Mouse (Mus musculus) kidney, postnatal 14 days (tissue): ENCODE measurements around the gene Art3.

Experiments used
- DNase-seq: peaks from one replicate; pipeline ENCODE4 v3.0.0; 2022; ENCODE audit warnings: mixed read lengths

Gene Art3

DNA sequence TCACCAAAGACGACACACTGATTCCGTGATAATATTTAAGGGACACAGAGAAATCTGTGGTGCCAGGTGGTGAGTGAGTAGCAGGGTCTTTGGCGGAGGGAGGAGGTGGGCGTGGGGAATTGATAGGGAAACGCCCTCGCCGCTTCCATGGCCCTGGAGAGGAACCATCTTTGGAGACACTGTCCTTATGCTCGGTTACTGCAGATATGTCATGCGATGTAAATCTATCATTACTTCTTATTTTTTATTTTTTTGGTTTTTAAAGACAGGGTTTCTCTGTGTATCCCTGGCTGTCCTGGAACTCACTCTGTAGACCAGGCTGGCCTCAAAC lies 50.7 kb downstream of the Art3 start:
- no peak for DNase-seq

DNA sequence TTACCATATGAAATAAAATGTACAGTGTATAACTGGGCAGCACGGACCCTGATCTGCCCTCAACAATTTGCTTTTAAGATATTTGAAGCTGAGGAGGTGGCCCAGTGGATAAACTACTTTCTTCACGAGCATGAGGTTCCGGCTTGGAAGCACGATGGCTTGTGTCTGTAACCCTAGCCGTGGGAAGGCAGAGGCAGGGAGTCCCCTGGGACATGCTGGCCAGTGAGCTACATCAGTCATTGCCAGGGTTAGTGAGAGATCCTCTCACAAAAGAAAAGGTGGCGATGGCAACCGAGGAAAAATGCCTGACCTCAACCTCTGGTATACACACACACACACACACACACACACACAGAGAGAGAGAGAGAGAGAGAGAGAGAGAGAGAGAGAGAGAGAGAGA lies 52.1 kb downstream of the Art3 start:
- DNase-seq: no peak

DNA sequence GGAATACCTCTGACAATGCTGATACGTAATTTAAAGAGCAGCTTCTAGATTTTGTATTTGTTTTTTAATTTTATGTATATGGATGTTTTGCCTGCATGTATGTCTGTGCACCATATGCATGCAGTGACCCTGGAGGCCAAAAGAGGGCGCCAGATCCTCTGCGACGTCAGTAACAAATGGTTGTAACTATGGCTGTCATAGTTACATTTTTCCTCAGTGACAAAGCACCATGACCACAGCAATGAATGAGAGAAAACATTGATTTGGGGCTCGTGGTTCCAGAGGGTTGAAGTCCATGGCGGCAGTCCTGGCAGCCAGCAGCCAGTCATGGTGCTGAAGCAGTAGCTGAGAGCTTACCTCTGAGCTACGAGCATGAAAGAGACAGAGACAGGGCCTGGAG lies 53.2 kb downstream of the Art3 start:
- DNase-seq: no peak

DNA sequence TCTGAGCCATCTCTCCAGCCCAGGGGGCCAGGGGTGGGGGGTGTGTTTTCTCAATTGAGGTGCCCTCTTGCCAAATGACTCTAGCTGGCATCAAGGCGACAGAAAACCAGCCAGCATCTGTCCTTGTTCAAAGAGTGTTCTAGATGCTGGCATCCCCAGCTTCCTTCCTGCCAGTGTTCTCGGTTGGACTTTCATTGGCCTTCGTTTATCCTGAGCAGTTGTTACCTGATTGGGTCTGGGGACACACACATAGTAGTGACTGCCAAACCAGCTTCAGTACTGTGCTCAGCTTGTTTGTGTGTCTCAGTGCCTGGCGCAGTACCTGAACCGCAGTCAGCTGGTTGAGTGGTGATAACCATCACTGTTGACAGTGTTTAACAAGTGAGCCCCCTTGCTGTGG lies 54.5 kb downstream of the Art3 start:
- no peak for DNase-seq

DNA sequence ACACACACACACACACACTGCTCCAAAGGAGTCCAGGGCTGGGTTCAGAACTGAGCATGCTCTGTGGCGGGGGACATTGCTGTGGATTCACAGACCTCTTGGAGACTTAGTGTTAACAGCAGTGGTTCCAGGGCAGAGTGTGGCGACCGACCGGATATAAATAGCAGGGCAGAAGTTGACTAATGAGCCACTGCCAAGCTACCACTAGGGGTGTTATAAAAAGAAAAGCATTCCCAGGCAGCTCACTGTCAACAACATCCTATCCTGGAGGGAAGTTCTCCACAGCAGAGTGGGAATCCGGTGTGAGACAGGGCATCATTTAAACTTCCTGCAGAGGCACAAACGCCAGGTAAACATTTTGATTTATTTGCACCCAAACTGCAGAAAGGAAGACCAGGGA lies 55.0 kb downstream of the Art3 start:
- DNase-seq: peak; percentile 69

DNA sequence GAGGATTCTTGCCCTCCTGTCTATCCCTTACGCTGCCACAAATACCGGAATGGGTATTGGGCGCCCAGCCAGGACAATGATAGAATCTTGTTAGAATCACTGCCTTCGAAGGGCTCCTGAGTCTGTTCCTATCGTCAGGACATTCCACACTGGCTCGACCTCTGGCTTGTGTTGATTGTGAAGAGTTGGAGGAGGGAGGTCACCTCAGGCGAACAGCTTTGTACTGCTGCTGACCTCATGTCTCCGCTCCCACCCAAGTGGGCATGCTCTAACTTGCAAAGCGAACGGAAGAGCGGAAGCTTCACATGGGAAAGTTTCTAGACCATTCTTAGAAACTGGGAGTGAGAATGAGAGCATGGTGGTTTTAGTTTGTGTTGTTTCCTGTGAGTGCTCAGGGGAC lies 55.8 kb downstream of the Art3 start:
- peak; percentile 77 for DNase-seq

DNA sequence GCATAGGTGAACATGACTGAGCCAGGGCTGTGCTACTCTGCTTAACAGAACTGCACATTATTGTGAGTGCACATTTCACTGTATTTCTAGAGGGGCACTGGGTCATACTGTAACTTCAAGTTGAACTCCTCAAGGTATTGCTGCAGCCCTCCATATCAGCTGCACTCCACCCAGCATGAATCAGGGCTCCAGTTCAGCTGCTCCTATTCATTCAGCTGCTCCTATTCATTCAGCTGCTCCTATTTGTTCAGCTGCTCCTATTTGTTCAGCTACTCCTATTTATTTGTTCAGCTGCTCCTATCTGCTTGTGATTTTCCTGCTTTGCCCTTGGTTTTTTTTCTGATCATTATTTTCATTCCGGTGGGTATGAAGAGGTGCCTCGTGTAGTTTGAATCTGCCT lies 58.4 kb downstream of the Art3 start:
- DNase-seq: no peak

DNA sequence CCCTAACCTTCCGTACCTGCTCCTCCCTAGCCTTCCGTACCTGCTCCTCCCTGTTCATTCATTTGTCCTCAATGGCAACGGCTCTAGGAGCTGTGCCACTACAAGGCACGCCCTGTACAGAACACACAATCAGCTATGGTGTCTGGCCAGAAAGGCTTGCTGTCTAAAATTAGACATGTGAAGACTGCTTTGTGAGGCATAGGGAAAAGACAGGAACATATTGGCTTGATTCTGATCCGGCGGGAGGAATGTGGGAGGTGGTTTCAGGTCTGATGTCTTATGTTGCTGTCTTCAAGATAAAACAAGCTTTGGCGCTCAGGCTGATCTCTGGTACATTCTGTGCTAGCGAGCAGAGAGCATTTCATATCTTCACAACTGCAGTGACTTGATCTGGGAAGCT lies 59.0 kb downstream of the Art3 start:
- DNase-seq: no peak

DNA sequence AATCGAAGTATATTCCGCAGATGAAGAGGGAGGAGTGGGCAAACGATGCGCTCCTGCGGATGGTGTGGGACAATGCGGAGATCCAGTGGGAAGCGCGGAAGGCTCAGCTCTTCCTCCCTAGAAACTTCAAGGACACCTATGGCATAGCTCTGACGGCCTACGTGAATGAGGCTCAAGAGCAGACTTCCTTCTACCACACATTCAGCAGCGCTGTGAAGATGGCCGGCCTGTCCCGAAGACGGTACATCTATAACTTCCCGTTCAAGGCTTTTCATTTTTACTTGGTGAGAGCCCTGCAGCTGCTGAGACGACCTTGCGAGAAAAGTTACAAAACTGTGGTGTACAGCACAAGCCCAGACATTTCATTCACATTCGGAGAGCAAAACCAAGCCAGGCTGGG lies 60.9 kb downstream of the Art3 start:
- no peak for DNase-seq

DNA sequence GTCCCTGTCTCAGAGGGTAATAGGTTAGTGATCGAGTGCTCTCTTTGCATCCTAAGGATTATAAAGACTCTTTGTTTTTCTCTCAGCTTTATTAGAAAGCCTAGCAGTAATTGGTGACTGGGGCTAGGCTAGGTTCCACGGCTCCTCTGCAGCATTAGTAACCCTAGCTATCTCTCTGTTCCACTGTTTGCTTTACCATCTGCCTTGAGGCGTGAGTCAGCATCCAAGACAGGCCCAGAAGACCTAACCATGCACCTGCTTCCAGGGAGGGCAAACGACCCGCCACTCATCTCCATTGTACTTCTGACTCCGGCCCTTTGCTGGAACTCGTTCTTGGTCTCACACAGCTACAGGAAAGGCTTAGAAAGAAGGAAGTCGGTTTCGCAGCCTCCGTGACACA lies 62.2 kb downstream of the Art3 start:
- no peak for DNase-seq

DNA sequence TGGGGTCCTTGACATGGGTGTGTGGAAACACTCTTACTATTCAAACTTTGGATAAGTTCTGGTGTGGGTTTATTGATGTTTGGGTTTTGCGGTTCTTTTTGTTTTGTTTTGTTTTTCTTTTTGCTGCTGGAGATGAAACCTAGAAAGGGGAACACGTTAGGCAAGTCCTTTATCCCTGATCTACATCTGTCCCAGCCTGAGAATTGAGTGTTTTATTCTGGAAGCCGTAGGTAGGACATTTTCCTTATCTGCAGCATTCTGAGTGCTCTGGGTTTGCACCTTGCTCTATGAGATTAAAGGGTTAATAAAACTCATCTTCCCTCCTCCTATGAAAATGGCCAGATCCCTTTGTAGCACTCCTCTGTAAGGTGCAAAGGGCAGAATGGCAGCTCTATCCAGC lies 64.1 kb downstream of the Art3 start:
- no peak for DNase-seq

DNA sequence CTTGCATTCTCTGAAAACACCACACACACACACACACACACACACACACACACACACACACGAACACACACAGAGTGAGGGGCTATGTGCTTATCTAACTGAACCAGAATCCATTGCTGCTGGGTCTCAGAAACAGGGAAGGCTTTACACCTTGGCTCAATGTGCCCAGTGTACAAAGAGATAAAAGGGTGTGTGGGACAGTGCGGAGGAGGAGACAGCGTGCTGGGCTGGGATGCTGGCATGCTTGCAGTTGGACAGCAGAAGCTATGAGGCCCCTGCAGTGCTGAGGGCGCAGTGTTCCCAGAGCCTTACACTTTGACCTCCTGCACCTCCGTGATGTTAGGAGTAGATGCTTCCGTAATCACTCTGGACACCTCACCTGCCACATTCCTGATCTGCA lies 64.8 kb downstream of the Art3 start:
- no peak for DNase-seq

DNA sequence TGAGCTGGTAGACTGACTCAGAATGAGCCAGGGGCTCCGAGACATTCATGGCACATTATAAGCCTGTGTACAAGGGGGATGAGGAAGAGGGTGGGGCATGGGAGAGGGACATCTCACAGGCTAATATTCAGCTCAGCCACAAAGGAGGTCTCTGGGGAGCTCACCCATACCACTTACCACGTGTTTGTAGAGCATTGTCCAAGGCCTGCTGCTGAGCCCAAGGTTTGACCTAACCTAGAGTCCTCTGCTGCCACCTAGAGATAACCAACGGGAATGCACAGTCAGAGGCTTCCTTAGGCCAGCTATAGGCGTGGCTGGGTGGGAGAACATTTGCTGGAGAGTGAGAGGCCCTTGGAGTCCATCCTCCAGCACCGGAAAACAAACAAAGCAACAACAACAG lies 66.5 kb downstream of the Art3 start:
- DNase-seq: peak; percentile 87

DNA sequence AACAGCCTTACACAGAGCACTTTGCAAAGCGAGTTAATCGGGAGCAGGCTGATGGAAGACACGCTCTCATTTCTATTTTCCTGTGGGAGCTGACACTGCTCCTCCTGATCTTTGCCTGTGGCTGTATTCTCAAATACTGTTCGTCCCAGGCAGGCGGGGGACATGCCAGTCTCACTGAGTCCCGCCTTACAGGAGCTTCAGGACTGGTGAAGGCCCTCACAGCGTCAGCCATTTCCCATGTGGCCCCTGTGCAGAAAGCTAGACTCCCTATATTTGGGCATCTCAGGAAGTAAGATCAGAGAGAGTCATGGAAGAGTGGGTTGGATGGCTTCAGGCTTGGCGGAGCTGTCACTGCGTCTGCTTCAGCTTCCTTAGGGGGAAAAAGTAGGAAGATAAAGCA lies 71.2 kb downstream of the Art3 start:
- no peak for DNase-seq

DNA sequence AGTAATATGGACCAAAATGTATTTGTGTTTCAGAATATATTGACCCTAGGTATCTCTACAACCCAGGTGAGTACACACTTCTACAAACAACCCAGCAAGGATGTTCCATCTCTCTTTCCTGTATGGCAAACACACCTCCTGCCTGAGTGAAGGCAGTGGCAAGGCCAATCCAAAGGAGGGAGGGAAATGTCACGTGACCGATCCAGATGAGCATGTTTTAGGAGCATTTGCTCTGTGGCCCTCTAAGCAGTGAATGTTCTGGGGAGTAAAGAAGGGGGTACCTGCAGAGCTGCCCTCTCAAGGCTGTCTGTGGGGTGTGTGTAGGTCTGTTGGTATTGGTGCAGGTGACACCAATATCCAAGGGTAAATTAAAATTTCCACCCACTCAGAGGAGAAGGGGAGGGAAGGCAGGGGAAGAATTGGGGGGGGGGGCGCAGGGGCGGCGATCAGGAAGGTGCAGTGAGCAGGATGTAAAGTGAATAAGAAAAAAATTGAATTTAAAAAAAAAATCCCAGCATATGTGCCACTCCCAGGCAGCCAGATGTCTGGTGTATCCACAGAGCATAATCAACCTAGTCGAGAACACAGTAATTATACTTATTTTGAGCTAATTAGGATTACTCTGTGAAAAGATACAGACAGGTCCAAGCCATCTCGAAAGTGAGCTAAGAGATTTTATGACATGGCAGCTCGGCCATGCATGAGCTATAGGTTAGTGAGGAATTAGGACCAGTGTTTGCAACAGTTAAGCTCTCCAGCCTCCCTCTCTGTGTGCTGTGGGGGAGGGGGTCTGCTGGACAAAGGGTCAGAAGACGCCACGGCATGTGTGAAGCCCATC lies 72.2 kb downstream of the Art3 start:
- DNase-seq: no peak

DNA sequence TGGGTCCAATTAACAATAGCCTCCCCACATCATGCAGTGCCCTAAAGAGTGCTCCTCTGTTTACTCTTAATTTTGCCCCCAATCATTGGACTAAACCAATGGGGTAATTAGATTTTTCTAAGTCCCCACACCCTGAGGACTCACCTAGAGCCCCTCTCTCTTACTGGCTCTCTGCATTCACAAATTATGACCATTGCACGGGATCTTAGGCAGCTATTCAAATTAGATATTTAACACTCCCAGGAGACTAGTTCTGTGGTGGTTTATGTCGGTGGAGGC lies 72.7 kb downstream of the Art3 start:
- DNase-seq: no peak

DNA sequence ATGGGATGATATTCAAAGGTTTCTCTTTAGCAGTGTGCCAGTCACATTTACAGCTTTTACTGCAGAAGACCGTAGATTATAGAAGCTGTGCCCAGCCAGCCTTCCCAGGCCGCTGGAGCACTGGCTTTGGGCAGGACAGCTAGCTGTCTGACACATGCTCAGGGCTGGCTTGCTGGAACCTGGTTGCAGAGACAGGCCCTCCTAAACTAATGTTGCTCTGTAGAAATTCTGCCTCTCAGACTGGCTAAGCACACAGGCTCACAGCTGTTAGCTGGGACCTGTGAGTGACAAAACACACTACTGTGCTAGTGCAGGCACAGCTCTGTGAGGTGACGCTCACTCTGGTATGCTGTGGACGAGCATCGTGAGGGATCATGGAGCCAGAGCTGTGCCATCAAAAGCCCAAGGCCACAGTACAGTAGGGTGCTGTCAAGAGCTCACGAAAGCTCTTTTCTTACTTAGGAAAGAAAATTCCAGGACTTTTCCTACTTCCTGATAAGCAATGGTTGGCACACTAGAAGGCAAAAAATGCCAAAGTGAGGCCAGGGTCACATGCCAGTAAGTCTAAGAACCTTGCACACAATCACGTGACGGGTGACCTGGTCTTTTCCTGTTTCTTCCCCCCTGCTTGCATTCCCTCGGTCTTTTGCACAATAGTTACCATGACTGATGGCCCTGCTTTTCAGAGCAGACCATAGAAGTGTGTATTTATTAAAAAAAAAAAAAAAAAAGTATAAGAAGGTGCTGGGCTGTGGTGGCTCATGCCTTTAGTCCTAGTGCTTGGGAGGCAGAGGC lies 77.9 kb downstream of the Art3 start:
- peak; percentile 35 for DNase-seq

DNA sequence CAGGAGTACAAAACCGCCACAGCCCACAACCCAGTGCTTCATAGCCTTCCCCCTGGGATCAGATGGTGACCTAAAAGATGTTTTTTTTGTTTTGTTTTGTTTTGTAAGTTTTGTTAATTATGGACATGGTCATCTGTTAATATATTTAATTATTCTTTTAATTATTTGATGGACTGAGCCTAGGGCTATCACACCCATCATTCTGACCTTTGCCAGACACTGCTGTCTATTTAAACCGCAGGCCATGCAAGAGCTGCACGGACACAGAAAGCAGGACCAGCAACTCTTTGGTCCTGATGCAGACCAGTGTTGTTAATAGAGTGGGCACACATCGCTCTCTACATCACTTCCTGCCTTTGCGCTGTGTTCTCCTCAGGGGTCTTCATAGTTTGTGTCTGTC lies 78.9 kb downstream of the Art3 start:
- DNase-seq: no peak

DNA sequence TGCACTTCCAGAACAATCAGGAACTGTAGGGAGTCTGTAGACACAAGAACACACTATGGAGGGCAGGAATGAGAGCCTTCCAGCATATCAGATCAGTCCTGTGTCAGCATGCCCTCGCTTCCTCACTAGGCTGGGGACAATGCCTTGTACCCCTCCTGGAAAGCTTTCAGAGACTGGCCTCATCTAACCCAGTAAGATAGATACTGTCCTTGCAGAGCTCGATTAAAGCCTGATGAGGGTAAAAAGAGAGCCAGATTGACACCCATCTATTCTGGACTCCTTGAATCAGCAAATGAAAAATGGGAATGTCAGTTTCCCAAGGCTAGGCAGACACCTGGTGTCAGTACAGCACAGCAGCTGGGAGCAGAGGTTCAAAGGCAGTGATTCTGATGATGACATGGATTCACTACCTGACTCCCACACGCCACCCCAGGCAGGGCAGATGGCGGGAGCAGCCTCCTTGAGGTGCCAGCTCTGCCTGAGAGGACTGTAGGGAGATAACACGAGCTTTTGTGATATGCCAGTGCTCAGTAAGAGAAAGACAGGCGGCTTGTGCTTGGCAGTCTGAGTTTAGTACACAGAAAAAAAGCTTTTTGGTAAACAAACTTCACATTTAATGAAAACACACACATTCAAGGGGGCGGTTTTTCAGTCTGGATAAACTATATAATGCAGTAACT lies 80.0 kb downstream of the Art3 start:
- no peak for DNase-seq

DNA sequence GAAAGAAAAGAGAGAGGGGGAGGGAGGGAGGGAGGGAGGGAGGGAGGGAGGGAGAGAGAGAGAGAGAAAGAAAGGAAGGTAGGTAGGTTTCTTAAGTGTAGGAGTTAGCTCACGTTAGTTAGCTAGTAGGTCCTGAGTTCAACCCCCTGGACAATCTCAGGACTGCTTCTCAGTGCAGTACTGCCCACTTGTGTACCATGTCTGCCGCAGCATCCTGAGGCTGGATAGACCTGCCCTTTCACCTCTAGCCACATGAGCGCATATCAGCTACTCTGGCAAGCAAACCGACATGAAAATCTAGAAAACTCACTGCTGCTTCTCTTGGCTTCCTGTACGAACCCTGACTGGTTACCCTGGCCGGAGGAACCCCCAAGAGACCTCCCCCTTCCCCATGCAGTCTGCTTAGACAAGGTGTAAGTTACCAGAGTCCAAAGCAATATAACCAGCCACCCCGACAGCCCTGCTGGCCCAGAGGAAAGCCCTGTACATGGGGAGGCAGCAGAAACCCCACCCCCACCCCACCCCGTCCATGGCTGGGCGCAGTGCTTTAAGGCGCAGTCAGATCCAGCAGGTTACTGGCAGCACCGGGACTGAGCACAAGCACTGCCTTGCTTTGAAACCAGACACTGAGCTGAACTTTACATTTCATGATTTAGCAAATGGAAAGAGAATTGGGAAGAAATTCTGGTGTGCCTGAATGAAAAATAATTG lies 81.8 kb downstream of the Art3 start:
- DNase-seq: no peak

DNA sequence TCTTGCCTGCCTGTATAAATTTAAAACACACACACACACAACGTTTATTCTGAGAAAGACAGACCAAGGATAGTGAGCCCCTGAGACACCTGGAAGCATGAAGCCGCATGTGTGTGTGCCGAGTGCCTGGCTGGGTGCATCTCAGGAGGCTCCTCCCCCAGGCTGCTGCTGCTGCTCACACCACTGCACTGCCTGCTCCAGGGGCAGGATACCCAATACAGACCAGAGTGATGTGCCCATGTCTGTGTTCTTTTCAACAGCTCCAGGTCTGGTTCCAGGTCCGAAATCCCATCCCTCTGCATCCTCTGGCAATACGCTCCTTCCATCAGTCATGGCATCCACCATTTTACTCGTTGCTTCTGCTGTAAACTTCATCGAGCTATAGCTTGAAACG lies 82.4 kb downstream of the Art3 start:
- DNase-seq: no peak

DNA sequence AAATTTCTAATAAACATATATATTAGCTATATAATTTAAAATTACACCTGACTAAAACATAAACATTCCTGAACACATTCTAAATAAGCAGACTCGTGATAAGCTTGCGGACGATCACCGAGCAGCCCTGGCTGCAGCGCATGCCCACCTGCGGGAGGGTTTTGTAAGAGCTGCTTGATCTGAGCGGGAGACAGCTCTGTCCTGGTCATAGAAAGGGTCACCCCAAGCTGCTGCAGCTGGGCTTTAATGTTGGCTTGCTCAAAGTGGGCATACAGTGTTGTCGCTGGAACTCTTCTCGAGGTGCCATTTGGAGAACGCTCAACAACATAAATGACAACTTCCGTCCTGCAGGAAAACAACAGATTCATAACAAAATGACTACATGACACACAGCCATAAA lies 92.5 kb downstream of the Art3 start:
- DNase-seq: no peak

DNA sequence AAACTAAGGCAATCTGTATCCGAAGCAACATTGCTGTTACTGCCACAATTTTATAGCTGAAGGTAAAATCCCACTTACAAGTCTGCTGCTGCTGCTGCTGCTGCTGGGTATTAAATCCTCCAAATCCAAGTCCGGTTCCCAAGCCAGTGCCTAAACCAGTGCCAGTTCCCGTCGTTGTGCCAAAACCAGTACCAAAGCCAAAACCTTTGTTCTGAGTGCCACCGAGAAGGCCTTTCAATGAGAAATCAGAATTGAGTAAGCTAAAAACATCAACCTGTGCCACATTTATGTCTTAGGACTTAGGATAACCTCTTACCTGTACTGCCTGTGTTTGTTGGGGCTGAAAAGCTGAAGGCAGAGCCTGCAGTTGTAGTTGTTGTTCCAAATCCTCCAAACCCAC lies 99.1 kb downstream of the Art3 start:
- DNase-seq: no peak

DNA sequence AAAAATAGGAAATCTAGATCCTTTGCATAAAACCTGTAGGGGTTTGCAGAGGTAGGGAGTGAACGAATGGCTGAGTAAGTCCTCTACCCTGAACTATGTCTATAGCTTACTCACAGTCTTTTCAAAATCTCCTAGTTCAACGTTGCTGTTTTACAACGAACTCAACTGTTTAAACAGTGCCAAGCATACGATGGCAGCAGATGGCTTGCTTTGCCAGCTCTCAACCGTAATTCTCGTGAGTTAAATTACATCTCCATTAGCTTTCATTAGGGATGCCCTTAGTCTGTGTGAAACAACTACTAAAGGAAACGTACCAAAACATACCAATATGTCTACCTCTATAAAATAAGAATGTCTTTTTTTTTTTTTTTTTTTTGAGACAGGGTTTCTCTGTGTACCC lies 100.0 kb downstream of the Art3 start:
- no peak for DNase-seq
